8 mouse cellular contexts compared by ENCODE assay signal in genomic region chr2:30435326-30436155, GRCm38 (mm10). TPM values are rescaled to one million over a fixed set of nuclear protein-coding genes. Genes with fewer than 3 reads are reported as not detected.
DNase-seq lines count a peak whose midpoint lies in the region; ATAC-seq lines count a peak whose summit lies in the region.
"Had no signal": no experiment of that assay in that cellular context is flagged by ENCODE, and none has a peak within 500 bp of the region (broad histone marks: within the 10 kb centered on the region; RNA-seq: fewer than 3 reads in every experiment).

No protein-coding gene starts in this region.

- H3K36me3 ChIP-seq in forebrain, embryonic 12.5 days (replicated peaks): peaks cover 79% of the 10 kb centered on the region
- H3K36me3 ChIP-seq in hindbrain, embryonic 12.5 days: peaks cover 73% of the 10 kb centered on the region

- H3K27me3 ChIP-seq in forebrain, embryonic 12.5 days: no peaks in the 10 kb centered on the region
- H3K27me3 ChIP-seq in hindbrain, embryonic 12.5 days: no peaks in the 10 kb centered on the region
- H3K27me3 ChIP-seq: megakaryocyte, embryonic 14.5 days had no signal

- H3K4me3 ChIP-seq in forebrain, embryonic 12.5 days (replicated peaks): no peak overlapping the region
- H3K4me3 ChIP-seq in hindbrain, embryonic 12.5 days: no peak overlapping the region
- H3K4me3 ChIP-seq: megakaryocyte, embryonic 14.5 days had no signal

- peak; percentile 38; the same call in 1 of the 2 replicates for ATAC-seq in cerebellum, adult (ENCODE audit: insufficient number of reproducible peaks, low FRiP score, low TSS enrichment)
- ATAC-seq in forebrain, embryonic 12.5 days (ENCODE audit: low FRiP score): peak; percentile 69
- ATAC-seq in hindbrain, embryonic 12.5 days (ENCODE audit: low FRiP score): 0 out of 2 replicates have a peak, but pooled peaks have one; percentile 9

- no peak overlapping the region for H3K27ac ChIP-seq in forebrain, embryonic 12.5 days
- peak overlapping the region; percentile 44; the same call in 1 of the 2 replicates for H3K27ac ChIP-seq in hindbrain, embryonic 12.5 days

- DNase-seq in NIH3T3 (ENCODE audit: low read depth): peak; percentile 89
- DNase-seq in layer of hippocampus, postnatal 14 days (ENCODE audit: low spot score in 2 of 2): peak; percentile 67 to 80
- peak; percentile 78 for DNase-seq in lung, postnatal 14 days
- peak; percentile 77 to 82 for DNase-seq in right cerebral cortex, adult 2 months (ENCODE audit: low spot score in 2 of 2)

- H3K4me1 ChIP-seq in forebrain, embryonic 12.5 days: peaks cover 8% of the 10 kb centered on the region
- peaks cover 8% of the 10 kb centered on the region for H3K4me1 ChIP-seq in hindbrain, embryonic 12.5 days

- no peak overlapping the region for H3K9ac ChIP-seq in forebrain, embryonic 12.5 days
- 0 out of 2 replicates have a peak overlapping the region, but pooled peaks have one; percentile 35 for H3K9ac ChIP-seq in hindbrain, embryonic 12.5 days

- no peaks in the 10 kb centered on the region for H3K9me3 ChIP-seq in forebrain, embryonic 12.5 days
- no peaks in the 10 kb centered on the region for H3K9me3 ChIP-seq in hindbrain, embryonic 12.5 days (replicated peaks)
- H3K9me3 ChIP-seq: megakaryocyte, embryonic 14.5 days had no signal

- no peak overlapping the region for H3K4me2 ChIP-seq in forebrain, embryonic 12.5 days
- H3K4me2 ChIP-seq in hindbrain, embryonic 12.5 days (replicated peaks): no peak overlapping the region

- WGBS in forebrain, embryonic 12.5 days: 58% methylated on average over 5 of the region's 5 CpGs
- WGBS in hindbrain, embryonic 12.5 days: 56% methylated on average over 5 of the region's 5 CpGs

RNA-seq across cellular contexts. Expression of gene Ptpa, which starts 19.7 kb away (rescaled TPM):
- 131 and 144 TPM in 2 replicates for polyA plus RNA-seq in forebrain, embryonic 12.5 days (2016; fragmentation: Nextera tagmentation; extraction: Ambion mirVana)
- 133 and 134 TPM in 2 replicates for polyA plus RNA-seq in hindbrain, embryonic 12.5 days (2016; fragmentation: Nextera tagmentation; extraction: Ambion mirVana)
- total RNA-seq in layer of hippocampus, postnatal 14 days (2021): 100 to 1,000 TPM; 147 to 150 TPM

RNA-seq across cellular contexts. Expression of gene Crat, which starts 19.9 kb away (rescaled TPM):
- polyA plus RNA-seq in forebrain, embryonic 12.5 days (2016; fragmentation: Nextera tagmentation; extraction: Ambion mirVana): 22.5 and 23.0 TPM in 2 replicates
- 23.9 and 26.8 TPM in 2 replicates for polyA plus RNA-seq in hindbrain, embryonic 12.5 days (2016; fragmentation: Nextera tagmentation; extraction: Ambion mirVana)
- total RNA-seq in layer of hippocampus, postnatal 14 days (2021): 10 to 100 TPM; 41.0 to 41.1 TPM

RNA-seq across cellular contexts. Expression of gene Ier5l, which starts 38.5 kb away (rescaled TPM):
- polyA plus RNA-seq in forebrain, embryonic 12.5 days (2016; fragmentation: Nextera tagmentation; extraction: Ambion mirVana): 2.3 and 2.7 TPM in 2 replicates
- 4.7 and 4.8 TPM in 2 replicates for polyA plus RNA-seq in hindbrain, embryonic 12.5 days (2016; fragmentation: Nextera tagmentation; extraction: Ambion mirVana)
- total RNA-seq in layer of hippocampus, postnatal 14 days (2021): 1 to 10 TPM; 8.5 to 9.4 TPM

RNA-seq across cellular contexts. Expression of gene Dolpp1, which starts 43.5 kb away (rescaled TPM):
- polyA plus RNA-seq in forebrain, embryonic 12.5 days (2016; fragmentation: Nextera tagmentation; extraction: Ambion mirVana): 51.4 and 52.3 TPM in 2 replicates
- 46.9 and 50.2 TPM in 2 replicates for polyA plus RNA-seq in hindbrain, embryonic 12.5 days (2016; fragmentation: Nextera tagmentation; extraction: Ambion mirVana)
- 10 to 100 TPM; 29.3 to 30.2 TPM for total RNA-seq in layer of hippocampus, postnatal 14 days (2021)

Comparison
In these comparisons a context has a peak if more than half of its experiments do, and no peak if none do; other contexts are left out.
1. ATAC-seq: peak in every context shown above with its lines; median percentile 69 in forebrain, embryonic 12.5 days; 38 in cerebellum, adult; 9 in hindbrain, embryonic 12.5 days.